Mouse (Mus musculus): ENCODE results near the gene Snip1. TPM values are rescaled to one million over a fixed set of nuclear protein-coding genes. Genes with fewer than 3 reads are reported as not detected.

The Snip1 gene
- 1 to 10 TPM; 7.7 to 8.8 (median 8.5) TPM for polyA plus RNA-seq (2017; shearing (Covaris generic))

GRCm38 (mm10) chr4:125066490-125067370 is at the start of gene Snip1:
TSS of gene Snip1 (plus strand) at chr4:125066672.
- peak; percentile 92 for ATAC-seq

DNA sequence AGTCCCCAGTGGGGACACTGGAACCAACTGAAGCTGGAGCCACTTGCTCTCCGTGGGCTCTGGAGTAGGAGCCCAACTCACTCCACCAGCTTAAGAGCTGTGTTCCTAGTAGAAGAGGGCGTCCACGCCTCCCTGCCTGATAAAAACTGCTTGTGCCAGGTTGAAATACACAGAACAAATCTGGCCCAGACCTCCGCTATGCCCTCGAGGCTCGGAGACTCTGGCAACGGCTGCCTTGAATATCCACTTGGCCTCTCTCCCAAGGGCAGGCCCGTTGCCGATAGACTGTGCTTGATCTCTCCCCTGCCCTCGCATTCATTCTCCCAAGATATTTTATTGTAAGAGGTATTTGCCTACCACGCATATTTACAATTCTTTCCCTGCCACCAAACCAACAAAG is 49.0 kb upstream of the Snip1 start:
- ATAC-seq, result no peak

- no peak for ATAC-seq
Observed at GRCm38 (mm10) chr4:125020780-125021538, 45.5 kb upstream of the Snip1 start.

- peak; percentile 99 for ATAC-seq
Observed at GRCm38 (mm10) chr4:125029891-125030614, 36.4 kb upstream of the Snip1 start.

- ATAC-seq, result no peak
Observed at GRCm38 (mm10) chr4:125034341-125034740, 32.1 kb upstream of the Snip1 start.

DNA sequence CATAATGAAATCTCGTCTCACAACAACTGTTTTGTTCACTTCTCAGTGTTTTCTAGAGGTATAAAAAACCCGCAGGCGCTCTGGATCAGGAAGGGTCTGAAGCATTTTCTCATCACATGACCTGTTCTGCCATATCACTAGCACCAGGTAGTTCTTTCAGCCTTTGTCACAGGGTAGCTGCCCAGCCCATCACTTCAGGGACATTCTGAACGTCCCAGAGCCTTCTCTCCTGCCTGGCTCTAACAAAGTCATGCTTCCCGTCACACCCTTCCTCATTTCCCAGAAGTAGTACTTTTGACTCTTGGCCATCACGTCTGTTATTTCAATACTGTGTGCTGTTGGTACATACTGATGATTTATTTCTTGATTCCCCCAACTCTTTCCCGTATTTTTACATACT is 22.0 kb upstream of the Snip1 start:
- no peak for ATAC-seq

GRCm38 (mm10) chr4:125055385-125055784 is 11.1 kb upstream of the Snip1 start:
- ATAC-seq, result no peak

DNA sequence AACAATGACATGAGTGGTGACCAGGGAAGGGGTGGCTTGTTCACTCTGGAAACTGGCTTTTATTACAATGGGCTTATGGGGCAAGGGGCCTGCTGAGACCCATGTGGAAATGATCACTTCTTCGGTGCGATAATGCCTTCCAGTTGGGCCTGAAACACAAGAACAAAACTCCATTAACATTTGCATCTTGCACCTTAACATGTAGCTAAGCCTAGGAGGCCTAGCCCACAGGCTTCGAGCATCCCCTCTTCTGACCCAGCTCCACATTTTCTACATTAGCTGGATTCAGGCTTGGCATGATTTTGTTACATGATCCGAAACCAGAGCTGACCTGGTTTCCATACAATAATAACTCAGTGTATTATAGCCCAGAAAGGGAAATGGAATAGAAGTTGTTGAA is 10.0 kb upstream of the Snip1 start:
- ATAC-seq, result no peak

- ATAC-seq, result no peak
Observed at GRCm38 (mm10) chr4:125057273-125057672, 9.2 kb upstream of the Snip1 start.

DNA sequence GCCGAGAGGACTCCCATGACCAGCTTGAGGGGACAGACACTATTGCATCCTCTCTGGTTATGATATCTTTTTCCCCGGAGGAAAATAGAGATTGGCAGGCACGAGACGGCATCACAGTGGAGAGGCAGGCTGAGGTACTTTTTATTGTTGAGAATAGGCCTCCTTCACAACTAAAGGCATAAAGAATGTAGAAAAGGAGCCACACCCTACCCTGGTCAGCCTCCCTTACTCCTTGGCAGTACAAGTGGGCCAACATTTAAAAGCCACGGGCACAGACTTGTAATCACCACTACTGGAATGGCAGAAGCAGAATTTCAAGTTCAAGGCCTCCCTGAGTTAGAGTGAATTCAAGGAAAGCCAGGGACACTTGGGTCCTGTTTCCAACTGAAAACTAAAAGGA is 8.4 kb upstream of the Snip1 start:
- ATAC-seq, result no peak

GRCm38 (mm10) chr4:125059025-125059424 is 7.4 kb upstream of the Snip1 start:
- ATAC-seq, result no peak

DNA sequence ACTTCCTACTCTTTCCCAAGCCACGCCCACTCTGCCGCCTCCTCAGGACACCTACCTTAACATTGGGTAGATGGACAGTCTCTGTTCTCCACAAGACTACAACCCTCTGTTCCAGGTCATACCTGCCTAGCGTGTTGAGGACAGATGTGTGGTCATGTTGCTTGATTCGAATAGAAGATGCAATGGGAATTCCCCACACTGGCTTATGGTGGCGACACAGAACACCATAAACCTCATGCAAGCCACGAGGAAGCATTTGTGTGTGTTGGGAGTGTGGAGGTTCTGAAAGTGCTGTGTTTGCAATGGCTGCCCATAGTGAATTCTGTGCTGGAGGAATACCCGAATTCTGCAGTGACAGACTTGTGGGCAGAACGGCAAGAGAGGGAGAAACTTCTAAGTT is 2.6 kb upstream of the Snip1 start:
- no peak for ATAC-seq

GRCm38 (mm10) chr4:125065517-125066307 is 760 bp upstream of the Snip1 start, which contains the start of gene Dnali1:
TSS of gene Dnali1 (minus strand) at chr4:125065703.
- ATAC-seq, result peak; percentile 35

DNA sequence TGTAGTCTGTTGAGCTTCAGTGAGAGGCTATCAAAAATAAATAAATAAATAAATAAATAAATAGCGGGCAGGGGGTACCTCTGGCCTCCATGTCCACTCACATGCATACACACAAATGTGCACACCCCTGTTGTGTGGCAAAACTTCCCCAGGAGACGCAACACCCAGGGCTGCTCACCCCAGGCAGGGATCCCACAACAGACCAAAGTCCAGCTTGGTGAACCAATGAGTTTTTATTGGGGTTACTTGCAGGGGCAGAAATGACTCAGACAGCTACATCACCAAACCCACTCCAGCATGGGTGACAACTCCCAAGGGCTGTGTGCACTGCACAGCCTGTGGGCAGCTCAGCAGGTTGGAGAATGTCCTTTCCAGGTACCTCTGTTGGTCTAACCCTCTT is 11.2 kb downstream of the Snip1 start:
- no peak for ATAC-seq

DNA sequence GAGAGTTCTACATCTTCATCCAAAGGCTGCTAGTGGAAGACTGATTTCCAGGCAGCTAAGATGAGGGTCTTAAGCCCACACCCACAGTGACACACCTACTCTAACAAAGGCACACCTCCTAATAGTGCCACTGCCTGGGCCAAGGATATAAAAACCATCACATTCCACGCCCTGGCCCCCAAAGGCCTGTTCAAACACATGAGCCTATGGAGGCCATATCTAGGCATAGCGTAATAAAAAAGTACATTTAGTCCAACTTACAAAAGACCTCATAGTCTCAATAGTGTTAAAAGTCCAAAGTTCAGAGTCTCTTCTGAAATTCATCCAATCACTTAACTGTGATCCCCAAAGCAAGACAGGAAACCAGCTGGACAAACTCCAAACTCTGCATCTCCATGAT is 12.2 kb downstream of the Snip1 start:
- no peak for ATAC-seq

DNA sequence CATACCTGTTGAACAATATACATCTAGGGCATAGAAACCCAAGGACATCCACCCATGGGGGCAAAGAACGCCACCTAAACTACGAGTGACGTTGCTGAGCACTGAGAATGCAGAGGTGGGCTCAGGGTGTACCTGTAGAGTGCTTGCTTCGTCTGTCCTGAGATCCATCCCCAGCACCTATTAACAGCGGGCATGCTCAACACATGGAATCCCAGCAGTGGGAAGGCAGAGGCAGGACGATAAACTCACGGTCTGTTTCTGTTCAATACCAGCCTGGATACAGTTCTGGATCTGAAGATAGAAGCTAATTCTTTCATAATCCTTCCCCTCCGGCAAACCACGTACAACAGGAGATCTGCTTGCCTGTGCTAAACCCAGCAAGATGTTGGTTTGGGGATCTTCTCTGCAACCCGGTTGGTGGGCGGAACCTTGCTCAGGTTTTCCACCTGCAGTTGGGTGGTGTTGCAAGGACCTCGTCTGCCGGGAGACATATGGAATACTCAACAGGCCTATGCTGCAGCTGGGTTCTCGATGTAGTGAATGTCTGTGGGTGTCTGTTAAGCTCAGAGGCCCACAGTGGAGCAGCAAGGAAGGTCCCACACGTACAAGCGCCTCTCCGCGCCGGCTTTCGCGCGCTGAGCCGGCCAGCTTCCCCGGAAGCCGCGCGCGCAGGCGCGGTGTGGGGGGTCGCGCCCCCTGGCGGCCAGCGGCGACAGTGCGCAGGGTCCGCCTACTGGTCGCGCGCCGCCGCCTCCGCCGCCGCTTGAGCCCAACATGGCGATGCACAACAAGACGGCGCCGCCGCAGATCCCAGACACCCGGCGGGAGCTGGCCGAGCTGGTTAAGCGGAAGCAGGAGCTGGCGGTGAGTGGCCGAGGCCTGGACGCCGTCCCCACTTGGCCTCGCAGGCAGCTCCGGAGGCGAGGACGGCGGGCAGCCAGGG is 18.2 kb downstream of the Snip1 start, which contains the start of gene Meaf6:
Gene Meaf6, plus strand, starts transcription at position 732 of the 943 bp plus-strand sequence.
- ATAC-seq, result peak; percentile 82

DNA sequence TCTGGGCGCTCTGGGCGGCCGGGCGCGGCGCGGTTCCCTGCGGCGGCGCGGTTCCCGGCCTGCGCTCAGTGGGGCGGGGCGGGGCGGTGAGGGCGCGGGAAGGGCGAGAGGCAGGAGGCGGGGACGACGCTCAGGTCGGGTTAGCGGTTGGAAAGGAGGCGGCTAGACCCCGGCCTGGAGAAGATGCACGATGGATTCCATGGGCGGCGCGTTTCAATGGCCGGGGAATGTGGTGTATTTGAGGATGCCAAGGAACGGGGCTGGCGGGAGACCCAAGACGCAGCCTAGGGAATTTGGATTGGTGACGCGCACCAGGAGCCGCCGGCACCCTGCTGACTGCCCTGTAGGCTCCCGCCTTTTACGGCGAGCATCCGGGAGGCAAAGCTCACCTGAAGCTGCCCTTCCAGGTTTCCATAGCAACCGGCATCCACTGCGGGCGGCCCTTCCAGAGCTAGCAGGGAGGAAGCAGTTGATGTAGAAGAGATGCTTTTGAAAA is 18.9 kb downstream of the Snip1 start:
- peak; percentile 58 for ATAC-seq

- ATAC-seq, result no peak
Observed at GRCm38 (mm10) chr4:125093031-125093430, 26.6 kb downstream of the Snip1 start.

GRCm38 (mm10) chr4:125096066-125096465 is 29.6 kb downstream of the Snip1 start:
- ATAC-seq, result no peak

DNA sequence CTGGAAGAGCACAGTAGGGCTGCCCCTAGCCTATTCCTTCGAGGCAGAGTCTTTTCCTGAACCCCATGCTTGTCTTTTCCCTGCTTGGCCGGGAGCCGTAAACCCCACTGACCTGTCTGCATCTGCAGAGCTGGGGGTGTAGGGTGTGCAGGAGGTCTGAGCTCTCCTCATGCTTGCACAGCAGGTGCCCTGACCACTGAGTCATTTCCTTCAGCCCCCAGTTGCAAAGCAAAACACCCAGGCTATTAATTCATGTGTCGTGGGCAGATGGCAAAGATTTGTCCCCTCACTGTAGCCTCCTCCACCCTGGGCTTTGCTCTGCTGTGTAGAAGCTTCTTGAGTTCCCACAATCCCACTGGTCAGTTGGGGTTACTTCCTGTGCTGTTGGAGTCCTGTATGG is 30.9 kb downstream of the Snip1 start:
- no peak for ATAC-seq

DNA sequence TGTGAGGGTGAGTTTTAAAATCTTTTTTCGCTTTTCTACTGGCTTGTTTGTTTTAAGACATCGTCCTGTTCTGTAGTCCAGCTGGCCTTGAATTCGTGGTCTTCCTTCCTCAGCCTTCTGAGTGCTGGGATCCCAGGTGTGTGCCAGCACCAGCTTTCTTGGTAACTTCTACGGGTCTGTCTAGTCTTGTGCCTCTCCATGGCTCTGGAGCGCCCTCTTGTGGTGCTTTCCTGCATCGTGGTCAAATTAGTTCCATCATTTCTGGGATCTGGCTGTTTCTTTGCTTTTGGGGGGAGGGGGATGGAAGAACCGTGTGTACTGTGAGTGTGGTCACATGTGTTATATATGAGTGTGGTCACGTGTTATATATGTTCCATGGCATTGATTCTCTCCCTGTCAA is 33.0 kb downstream of the Snip1 start:
- ATAC-seq, result peak; percentile 82

Measured in inflammation-experienced regulatory T-cells, adult 6 months (primary cell).